ENCODE assay signal across 14 mouse cellular contexts in the genomic region with DNA sequence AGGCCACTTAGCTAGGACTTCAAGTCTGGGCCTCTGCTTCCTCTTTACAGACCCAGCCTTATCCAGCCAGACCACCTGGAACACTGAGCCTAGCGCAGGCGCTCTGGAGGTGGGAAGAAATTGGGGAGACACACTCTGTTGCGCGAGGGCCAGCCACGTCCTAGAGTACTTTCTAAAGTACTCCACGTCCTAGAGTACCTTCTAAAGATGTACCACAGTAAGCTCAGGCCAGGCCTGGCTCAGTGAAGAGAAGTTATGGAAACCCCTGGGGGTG. TPM values are rescaled to one million over a fixed set of nuclear protein-coding genes. Genes with fewer than 3 reads are reported as not detected.
DNase-seq lines count a peak whose midpoint lies in the region; ATAC-seq and TF ChIP-seq lines count a peak whose summit lies in the region.
"Had no signal": no experiment of that assay in that cellular context is flagged by ENCODE, and none has a peak within 500 bp of the region (broad histone marks: within the 10 kb centered on the region; RNA-seq: fewer than 3 reads in every experiment).

No protein-coding gene starts in this region.

- no peak for TF ChIP-seq POLR2A in limb, embryonic 14.5 days (IDR thresholded peaks at IDR 0.05; ENCODE audit: borderline replicate concordance, extremely low read depth, insufficient read depth, insufficient read length)

- peak overlapping the region; percentile 26 for H3K4me3 ChIP-seq in heart, embryonic 12.5 days
- H3K4me3 ChIP-seq in lung, embryonic 14.5 days (ENCODE audit: low read depth, low read length) = peak overlapping the region; percentile 5; the same call in 1 of the 2 replicates
- 0 out of 2 replicates have a peak overlapping the region, but pooled peaks have one; percentile 3 for H3K4me3 ChIP-seq in embryonic facial prominence, embryonic 12.5 days
- H3K4me3 ChIP-seq in limb, embryonic 14.5 days (replicated peaks; ENCODE audit: low read length) = peak overlapping the region; percentile 15; the same call in 1 of the 2 replicates

- H3K36me3 ChIP-seq in heart, embryonic 12.5 days = no peaks in the 10 kb centered on the region
- H3K36me3 ChIP-seq in lung, embryonic 14.5 days (ENCODE audit: insufficient read depth) = no peaks in the 10 kb centered on the region
- no peaks in the 10 kb centered on the region for H3K36me3 ChIP-seq in embryonic facial prominence, embryonic 12.5 days
- H3K36me3 ChIP-seq in limb, embryonic 14.5 days (ENCODE audit: control insufficient read depth, insufficient read depth, low read length) = no peaks in the 10 kb centered on the region

- intact Hi-C loops in heart, postnatal 14 days (cut with DNase I) = loop anchor here (5.0 kb wide), 2 partner anchors 78 to 138 kb away; partner anchors contain the start of gene Btrc

- TF ChIP-seq CTCF in lung, embryonic 14.5 days (IDR thresholded peaks at IDR 0.05; ENCODE audit: low read depth) = no peak

- no peak for DNase-seq in heart, postnatal 14 days
- no peak for DNase-seq in lung, embryonic 14.5 days
- DNase-seq in lung, postnatal 25 days (ENCODE audit: low spot score) = no peak
- DNase-seq in limb, embryonic 14.5 days (ENCODE audit: low spot score) = no peak
- no peak for DNase-seq in cerebellum, adult 18-20 months
- DNase-seq: heart, adult 2 months; left cerebral cortex, postnatal 4 days; lung, adult 2 months had no signal

- no peak overlapping the region for H3K27ac ChIP-seq in heart, embryonic 12.5 days (ENCODE audit: poor library complexity, severe bottlenecking)
- H3K27ac ChIP-seq in lung, embryonic 14.5 days (ENCODE audit: low read depth) = no peak overlapping the region
- H3K27ac ChIP-seq in embryonic facial prominence, embryonic 12.5 days = no peak overlapping the region
- no peak overlapping the region for H3K27ac ChIP-seq in limb, embryonic 14.5 days (replicated peaks; ENCODE audit: low read depth, low read length)
- H3K27ac ChIP-seq: heart, adult 2 months had no signal

- H3K27me3 ChIP-seq in heart, embryonic 12.5 days (replicated peaks) = peaks cover 88% of the 10 kb centered on the region
- H3K27me3 ChIP-seq in lung, embryonic 14.5 days (ENCODE audit: insufficient read depth, low read length) = peaks cover 80% of the 10 kb centered on the region
- peaks cover 87% of the 10 kb centered on the region for H3K27me3 ChIP-seq in embryonic facial prominence, embryonic 12.5 days
- peaks cover 80% of the 10 kb centered on the region for H3K27me3 ChIP-seq in limb, embryonic 14.5 days (ENCODE audit: control insufficient read depth, insufficient read depth, low read length)

- WGBS in heart, embryonic 12.5 days = 1% methylated on average over 6 of the region's 6 CpGs
- WGBS in lung, embryonic 14.5 days = 0% methylated on average over 6 of the region's 6 CpGs
- under 1% methylated on average over 6 of the region's 6 CpGs for WGBS in embryonic facial prominence, embryonic 12.5 days
- 2% methylated on average over 6 of the region's 6 CpGs for WGBS in limb, embryonic 14.5 days

- H3K4me2 ChIP-seq in heart, embryonic 12.5 days = peak overlapping the region; percentile 54
- H3K4me2 ChIP-seq in lung, embryonic 14.5 days = no peak overlapping the region
- no peak overlapping the region for H3K4me2 ChIP-seq in embryonic facial prominence, embryonic 12.5 days (replicated peaks)
- no peak overlapping the region for H3K4me2 ChIP-seq in limb, embryonic 14.5 days (replicated peaks; ENCODE audit: low read depth, low read length, severe bottlenecking)

- H3K4me1 ChIP-seq in heart, embryonic 12.5 days (replicated peaks) = peaks cover 20% of the 10 kb centered on the region
- no peaks in the 10 kb centered on the region for H3K4me1 ChIP-seq in lung, embryonic 14.5 days (ENCODE audit: insufficient read depth)
- H3K4me1 ChIP-seq in embryonic facial prominence, embryonic 12.5 days = no peaks in the 10 kb centered on the region
- H3K4me1 ChIP-seq in limb, embryonic 14.5 days (ENCODE audit: control insufficient read depth, insufficient read depth, low read length) = no peaks in the 10 kb centered on the region

- no peaks in the 10 kb centered on the region for H3K9me3 ChIP-seq in heart, embryonic 12.5 days (replicated peaks)
- no peaks in the 10 kb centered on the region for H3K9me3 ChIP-seq in lung, embryonic 14.5 days (ENCODE audit: low read depth, low read length)
- no peaks in the 10 kb centered on the region for H3K9me3 ChIP-seq in embryonic facial prominence, embryonic 12.5 days
- no peaks in the 10 kb centered on the region for H3K9me3 ChIP-seq in limb, embryonic 14.5 days (ENCODE audit: control insufficient read depth, low read length)
- H3K9me3 ChIP-seq: megakaryocyte, embryonic 14.5 days had no signal

- no peak overlapping the region for H3K9ac ChIP-seq in heart, embryonic 12.5 days
- no peak overlapping the region for H3K9ac ChIP-seq in lung, embryonic 14.5 days
- H3K9ac ChIP-seq in embryonic facial prominence, embryonic 12.5 days = no peak overlapping the region
- no peak overlapping the region for H3K9ac ChIP-seq in limb, embryonic 14.5 days (ENCODE audit: low read depth, low read length, severe bottlenecking)

- ATAC-seq in heart, embryonic 12.5 days (ENCODE audit: insufficient number of reproducible peaks, low FRiP score) = no peak
- ATAC-seq in lung, embryonic 14.5 days (ENCODE audit: insufficient read depth) = no peak
- ATAC-seq in embryonic facial prominence, embryonic 12.5 days (ENCODE audit: insufficient number of reproducible peaks, insufficient read depth, low FRiP score, low TSS enrichment) = no peak
- ATAC-seq in limb, embryonic 14.5 days (ENCODE audit: low FRiP score, low read depth) = no peak
- no peak for ATAC-seq in inflammation-experienced regulatory T-cells, adult 6 months
- ATAC-seq: Patski had no signal

RNA-seq across cellular contexts. Expression of gene Lbx1, which starts 11.4 kb away (rescaled TPM):
- polyA plus RNA-seq in heart, embryonic 12.5 days (2016; fragmentation: Nextera tagmentation; extraction: Ambion mirVana) = not detected in 2 replicates
- not detected for total RNA-seq in heart, postnatal 14 days (2021)
- not detected in 2 replicates for polyA plus RNA-seq in lung, embryonic 14.5 days (2014; fragmentation: Nextera tagmentation; extraction: Ambion mirVana)
- polyA plus RNA-seq in embryonic facial prominence, embryonic 12.5 days (2016; fragmentation: Nextera tagmentation; extraction: Ambion mirVana) = 0.64 and 1.2 TPM in 2 replicates
- 2.7 and 3.9 TPM in 2 replicates for polyA plus RNA-seq in limb, embryonic 14.5 days (2012; rRNA removed)
- 1.4 and 2.2 TPM in 2 replicates for polyA plus RNA-seq in limb, embryonic 14.5 days (2014; fragmentation: Nextera tagmentation; extraction: Ambion mirVana)
- not detected for polyA plus RNA-seq in inflammation-experienced regulatory T-cells, adult 6 months (2017; shearing (Covaris generic))
- total RNA-seq: layer of hippocampus, postnatal 25 days; left cerebral cortex, postnatal 4 days had no signal
- polyA plus RNA-seq: heart, adult 2 months; Patski had no signal
